Mouse (Mus musculus) hindbrain, embryonic 15.5 days (tissue): ENCODE measurements around the gene Gm11111. TPM values are rescaled to one million over a fixed set of nuclear protein-coding genes. Genes with fewer than 3 reads are reported as not detected.
"Not testable (repeated sequence)": the region's sequence is repeated elsewhere in the genome, so short reads cannot be mapped to it uniquely, and the experiment has no call there.

Source experiments
- ATAC-seq: fragments of 200-750 bp; cut with Nextera tagmentation; 2 replicates; pipeline ENCODE4 v1.8.0; 2017; ENCODE audit warnings: low read depth, moderate number of reproducible peaks, moderate TSS enrichment; ENCODE audit not compliant: low FRiP score
- H3K27ac ChIP-seq: fragments of 300-500 bp; sonication (generic); replicated peaks from 2 replicates; pipeline ENCODE4 v1.5.1; 2015; ENCODE audit warnings: mild to moderate bottlenecking, inconsistent platforms
- H3K27me3 ChIP-seq: fragments of 300-500 bp; sonication (generic); 2 replicates; pipeline ENCODE4 v1.6.1; 2015; ENCODE audit warnings: control low read depth, inconsistent platforms
- H3K36me3 ChIP-seq: fragments of 300-500 bp; sonication (generic); 2 replicates; pipeline ENCODE4 v1.6.1; 2015; ENCODE audit warnings: control low read depth, inconsistent platforms
- H3K4me1 ChIP-seq: fragments of 300-500 bp; sonication (generic); replicated peaks from 2 replicates; pipeline ENCODE4 v1.6.1; 2015; ENCODE audit warnings: control low read depth, inconsistent platforms
- H3K4me2 ChIP-seq: fragments of 300-500 bp; sonication (generic); 2 replicates; pipeline ENCODE4 v1.6.1; 2015; ENCODE audit warnings: moderate library complexity, mild to moderate bottlenecking, inconsistent platforms
- H3K4me3 ChIP-seq: fragments of 300-500 bp; sonication (generic); 2 replicates; pipeline ENCODE4 v1.5.1; 2015; ENCODE audit warnings: mild to moderate bottlenecking, inconsistent platforms
- H3K9ac ChIP-seq: fragments of 300-500 bp; sonication (generic); 2 replicates; pipeline ENCODE4 v1.6.1; 2015; ENCODE audit warnings: inconsistent platforms
- H3K9me3 ChIP-seq: fragments of 300-500 bp; sonication (generic); 2 replicates; pipeline ENCODE4 v1.6.1; 2016; ENCODE audit warnings: control low read depth, inconsistent platforms
- WGBS: fragments of 180-500 bp; shearing (Covaris S2); methylation state at CpG from one replicate; pipeline ENCODE4 v1.1.7; 2015; 5-methylcytosine and 5-hydroxymethylcytosine counted together
- polyA plus RNA-seq: library from polyadenylated mRNA; unstranded; fragments of >200 nt; fragmentation: Nextera tagmentation; extraction: Ambion mirVana; gene quantifications from 2 replicates; pipeline ENCODE4 v1.2.1, GENCODE M21; 2015

Gm11111 gene
- polyA plus RNA-seq, 1 experiment from 2014 or later: not detected

DNA sequence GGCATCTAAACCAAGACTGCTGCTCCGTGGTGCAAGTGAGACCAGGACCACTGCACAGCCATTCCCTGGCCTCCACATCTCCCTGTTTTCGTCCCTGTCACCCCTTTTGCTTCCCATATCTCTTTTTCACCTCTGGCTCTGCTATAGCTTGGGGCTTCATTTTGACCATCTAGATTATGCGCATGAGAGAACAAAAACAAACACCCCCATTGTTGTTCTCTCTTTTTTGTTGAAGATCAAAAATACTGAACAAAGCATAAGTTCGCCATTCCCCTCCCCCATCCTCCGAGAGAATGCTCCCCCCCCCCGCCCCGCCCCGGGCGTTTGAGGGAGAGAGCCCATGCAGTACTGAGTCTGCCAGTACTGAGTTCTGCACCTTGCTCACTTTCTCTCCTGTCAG lies 11.3 kb downstream of the Gm11111 start:
- 24% methylated on average over 9 of the region's 9 CpGs for WGBS
- no peak for ATAC-seq
- Histone ChIP-seq H3K4me3 (no peak overlapping the region), H3K4me2 (no peak overlapping the region), H3K27me3 (no peaks in the 10 kb centered on the region), H3K9ac (no peak overlapping the region), H3K4me1 (no peaks in the 10 kb centered on the region), H3K27ac (no peak overlapping the region), H3K9me3 (no peaks in the 10 kb centered on the region), H3K36me3 (no peaks in the 10 kb centered on the region)

DNA sequence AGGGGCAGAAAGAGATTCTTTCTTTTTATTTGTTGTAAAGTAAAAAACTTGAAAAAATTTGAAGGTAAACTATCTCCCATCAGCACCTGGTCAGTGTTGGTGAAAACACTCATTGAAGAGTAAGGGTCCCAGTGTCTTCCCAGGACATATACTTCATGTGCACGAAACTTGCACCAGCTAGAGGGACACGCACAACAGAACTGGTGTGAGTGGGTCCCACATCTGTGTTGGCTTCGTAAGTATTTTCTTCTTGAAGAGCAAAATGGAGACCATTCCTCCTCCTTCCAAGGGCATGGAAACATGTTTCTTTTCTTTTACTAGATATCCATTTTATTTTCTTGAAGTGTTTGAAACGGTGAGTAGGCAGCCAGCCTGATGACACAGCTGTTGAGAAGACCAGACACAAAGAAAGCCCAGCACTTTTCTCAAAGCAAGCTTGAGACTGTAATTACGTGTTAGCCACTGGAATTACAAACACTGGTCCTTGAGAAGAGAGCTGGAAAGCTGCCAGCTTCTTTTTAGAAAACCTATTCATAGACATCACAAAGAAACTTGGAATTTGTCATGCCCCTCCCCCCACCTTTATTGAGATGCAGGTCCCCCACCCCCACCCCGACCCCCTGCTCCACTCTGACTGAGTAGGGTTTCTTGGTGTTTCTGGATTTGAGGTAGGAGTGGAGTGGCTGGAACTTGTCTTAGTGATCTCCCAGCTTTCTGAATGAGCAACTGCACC lies 14.1 kb downstream of the Gm11111 start:
- no peaks in the 10 kb centered on the region for H3K36me3 ChIP-seq
- H3K4me1 ChIP-seq: no peaks in the 10 kb centered on the region
- no peaks in the 10 kb centered on the region for H3K27me3 ChIP-seq
- 0 out of 2 replicates have a peak, but pooled peaks have one; percentile 23 for ATAC-seq
- 25% methylated on average over 6 of the region's 6 CpGs for WGBS
- no peak overlapping the region for H3K27ac ChIP-seq
- no peak overlapping the region for H3K4me3 ChIP-seq
- H3K9ac ChIP-seq: no peak overlapping the region
- no peaks in the 10 kb centered on the region for H3K9me3 ChIP-seq
- no peak overlapping the region for H3K4me2 ChIP-seq

DNA sequence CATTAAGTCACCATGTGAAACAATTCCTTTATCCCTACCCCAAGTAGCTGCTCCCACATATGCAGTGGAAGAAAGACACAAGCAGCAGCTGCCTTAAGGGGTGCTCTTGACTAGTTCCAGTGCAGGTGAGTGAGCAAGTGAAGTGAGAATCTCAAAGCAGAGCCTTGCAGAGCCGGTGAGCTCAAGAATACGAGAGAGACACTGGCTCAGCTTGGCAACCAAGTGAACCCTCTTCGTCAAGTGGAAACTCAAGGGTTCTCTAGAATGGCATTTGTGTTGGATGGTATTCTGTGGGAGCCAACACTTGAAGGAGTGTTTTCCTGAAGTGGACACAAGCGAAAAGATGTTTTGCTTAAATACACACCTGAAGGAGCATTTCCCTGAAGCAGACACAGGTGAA lies 16.0 kb downstream of the Gm11111 start:
- Histone ChIP-seq H3K9ac (no peak overlapping the region), H3K4me3 (no peak overlapping the region), H3K4me1 (no peaks in the 10 kb centered on the region), H3K9me3 (no peaks in the 10 kb centered on the region), H3K27me3 (no peaks in the 10 kb centered on the region), H3K4me2 (no peak overlapping the region), H3K36me3 (no peaks in the 10 kb centered on the region), H3K27ac (no peak overlapping the region)
- WGBS: 95% methylated on average over 4 of the region's 4 CpGs
- ATAC-seq: no peak

DNA sequence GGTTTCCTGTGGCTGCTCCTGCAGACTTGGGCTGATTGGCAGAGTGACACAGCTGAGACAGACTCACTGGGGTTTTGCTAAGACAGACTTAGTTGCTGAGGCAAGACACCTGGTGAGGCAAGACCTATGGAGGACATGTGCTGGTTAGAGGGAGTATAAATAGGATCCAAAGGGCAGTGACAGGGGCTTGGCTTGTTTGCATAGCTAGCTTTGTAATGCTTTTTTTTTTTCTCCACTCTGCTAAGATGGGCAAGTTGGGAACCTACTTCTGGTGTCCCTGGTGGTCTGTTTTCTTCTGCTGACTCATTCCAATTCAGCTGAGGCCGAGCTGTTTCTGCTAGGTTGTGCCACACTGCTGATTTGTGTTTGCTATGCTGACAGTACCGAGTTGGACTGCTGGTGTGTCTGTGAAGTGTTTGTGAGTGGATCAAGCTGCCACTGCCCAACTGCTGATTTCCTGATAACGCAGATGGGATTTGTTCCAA lies 16.6 kb downstream of the Gm11111 start:
- no peak overlapping the region for H3K9ac ChIP-seq
- ATAC-seq: no peak
- no peak overlapping the region for H3K4me3 ChIP-seq
- no peaks in the 10 kb centered on the region for H3K4me1 ChIP-seq
- no peaks in the 10 kb centered on the region for H3K9me3 ChIP-seq
- WGBS: 63% methylated on average over 3 of the region's 3 CpGs
- no peak overlapping the region for H3K4me2 ChIP-seq
- H3K27me3 ChIP-seq: no peaks in the 10 kb centered on the region
- no peak overlapping the region for H3K27ac ChIP-seq
- H3K36me3 ChIP-seq: no peaks in the 10 kb centered on the region

DNA sequence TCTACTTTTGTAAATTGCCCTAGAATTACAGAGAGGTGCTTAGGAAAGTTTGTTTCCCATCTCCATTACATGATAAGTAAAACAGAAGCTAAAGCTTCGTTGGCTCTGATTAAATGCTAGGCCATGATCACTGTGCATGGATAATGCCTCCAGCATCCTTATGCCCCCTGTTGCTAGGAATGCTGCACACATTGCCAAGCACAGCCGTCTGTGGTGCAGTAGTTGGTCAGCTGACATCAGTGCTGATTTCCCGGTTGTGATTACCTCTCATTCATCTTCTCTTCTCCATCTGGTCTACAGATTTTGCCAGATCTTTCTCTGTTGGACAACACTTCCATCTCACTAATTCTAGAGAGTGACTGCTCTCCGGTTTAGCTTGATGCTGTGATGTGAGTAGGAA lies 19.9 kb downstream of the Gm11111 start:
- Histone ChIP-seq H3K4me3 (no peak overlapping the region), H3K4me1 (peaks cover 11% of the 10 kb centered on the region), H3K27me3 (no peaks in the 10 kb centered on the region), H3K27ac (no peak overlapping the region), H3K4me2 (no peak overlapping the region), H3K36me3 (no peaks in the 10 kb centered on the region), H3K9me3 (no peaks in the 10 kb centered on the region), H3K9ac (no peak overlapping the region)
- peak; percentile 79 for ATAC-seq
- WGBS: 44% methylated on average over 4 of the region's 4 CpGs

DNA sequence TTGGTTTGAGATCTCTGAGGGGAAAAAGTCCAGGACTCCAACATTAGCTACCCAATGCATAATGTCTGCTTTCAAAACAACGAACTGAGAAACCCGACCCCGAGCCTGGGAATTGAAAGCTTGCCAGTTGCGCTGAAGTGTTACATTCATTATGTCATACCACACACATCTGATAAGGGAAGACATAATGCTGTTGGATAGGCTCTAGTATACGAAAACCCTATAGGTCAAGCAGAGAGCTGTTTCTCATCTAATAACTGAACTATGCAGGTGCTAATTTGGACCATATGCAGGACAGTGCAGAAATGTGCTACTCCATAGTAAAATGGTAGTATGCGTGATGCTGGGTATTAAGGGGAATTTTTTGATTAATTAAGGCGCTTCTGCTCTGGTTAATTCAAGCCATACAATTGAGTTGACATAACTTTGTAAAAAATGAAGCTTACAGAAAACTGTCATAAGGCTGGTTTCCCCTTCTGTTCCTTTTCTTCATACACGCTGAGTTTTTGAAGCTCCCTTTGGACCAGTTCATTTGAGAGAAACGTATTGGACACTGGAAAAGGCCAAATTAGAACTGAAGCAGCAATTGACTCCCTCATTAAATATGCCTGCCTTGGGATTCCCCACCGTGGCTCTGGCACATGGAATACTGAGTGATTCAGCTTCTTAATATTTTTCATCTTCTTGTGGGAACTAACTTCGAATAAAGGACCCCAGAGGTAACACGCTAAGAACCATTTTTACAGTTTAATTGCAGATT lies 22.4 kb downstream of the Gm11111 start:
- Histone ChIP-seq H3K9me3 (no peaks in the 10 kb centered on the region), H3K27me3 (no peaks in the 10 kb centered on the region), H3K9ac (no peak overlapping the region), H3K27ac (no peak overlapping the region; the same call in 1 of the 2 replicates), H3K4me2 (no peak overlapping the region), H3K4me1 (peaks cover 11% of the 10 kb centered on the region), H3K36me3 (no peaks in the 10 kb centered on the region), H3K4me3 (no peak overlapping the region)
- ATAC-seq: peak; percentile 38; the same call in 1 of the 2 replicates
- 35% methylated on average over 12 of the region's 12 CpGs for WGBS

DNA sequence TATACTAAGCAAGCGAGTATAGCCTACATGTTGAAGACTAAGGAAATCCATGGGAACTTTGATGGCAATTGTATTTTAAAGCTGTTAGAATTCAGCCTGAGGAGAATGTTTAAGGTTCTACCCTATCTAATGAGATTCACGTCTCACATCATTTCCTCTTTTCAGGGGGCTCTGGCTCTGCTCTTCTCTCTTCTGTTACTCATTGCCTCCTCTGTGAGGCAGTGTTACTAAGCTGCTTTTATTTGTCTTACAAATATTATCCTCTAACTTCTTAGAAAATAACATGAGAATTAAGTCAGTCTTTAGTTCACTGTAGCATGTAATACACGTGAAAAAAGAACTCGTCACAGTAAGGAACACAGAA lies 23.0 kb downstream of the Gm11111 start:
- Histone ChIP-seq H3K27me3 (no peaks in the 10 kb centered on the region), H3K4me1 (peaks cover 11% of the 10 kb centered on the region), H3K9ac (no peak overlapping the region), H3K27ac (no peak overlapping the region), H3K4me2 (no peak overlapping the region), H3K36me3 (no peaks in the 10 kb centered on the region), H3K9me3 (no peaks in the 10 kb centered on the region), H3K4me3 (no peak overlapping the region)
- WGBS: 56% methylated on average over 4 of the region's 4 CpGs
- peak; percentile 45; the same call in 1 of the 2 replicates for ATAC-seq

DNA sequence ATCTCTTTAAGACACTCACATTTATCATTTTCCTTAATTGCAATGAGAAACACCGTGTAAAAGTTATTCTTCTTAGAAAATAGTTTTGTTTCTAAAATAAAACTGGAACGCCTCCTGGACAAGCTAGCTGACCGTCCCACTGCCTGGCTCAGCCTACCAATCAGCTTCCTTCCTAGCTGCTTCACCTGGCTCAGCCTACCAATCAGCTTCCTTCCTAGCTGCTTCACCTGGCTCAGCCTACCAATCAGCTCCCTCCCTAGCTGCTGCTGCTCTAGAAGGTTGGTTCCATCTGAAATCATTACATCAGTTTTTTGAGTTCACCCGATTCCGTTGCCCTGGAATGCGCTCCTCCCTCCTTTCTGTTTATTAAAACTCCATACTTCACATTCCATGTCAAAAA lies 24.0 kb downstream of the Gm11111 start:
- not testable (repeated sequence) for H3K9ac ChIP-seq, H3K4me2 ChIP-seq, H3K4me3 ChIP-seq, H3K27ac ChIP-seq, ATAC-seq, H3K36me3 ChIP-seq, H3K9me3 ChIP-seq, H3K27me3 ChIP-seq
- peaks cover 11% of the 10 kb centered on the region for H3K4me1 ChIP-seq
- WGBS: 92% methylated on average over 6 of the region's 6 CpGs

DNA sequence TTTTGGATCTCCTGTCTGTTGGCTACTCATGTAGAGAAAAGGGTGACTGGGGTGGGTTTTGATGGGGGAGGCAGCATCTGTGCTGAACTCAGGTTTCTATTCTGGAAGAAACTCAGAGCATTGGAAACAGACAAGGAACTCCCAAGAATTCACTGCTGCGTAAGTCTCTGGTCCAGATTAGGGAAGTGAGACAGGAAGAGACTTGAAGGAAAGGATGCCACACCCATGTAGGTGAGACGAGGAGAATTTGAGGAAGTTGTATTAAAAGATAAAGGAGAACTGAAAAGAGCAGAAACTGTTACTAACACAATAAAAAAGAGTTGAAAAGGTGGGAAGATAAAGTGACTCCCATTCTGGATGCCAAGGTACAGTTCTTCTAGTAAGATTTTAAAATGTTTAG lies 25.9 kb downstream of the Gm11111 start:
- WGBS: 85% methylated on average over 2 of the region's 2 CpGs
- no peak for ATAC-seq
- H3K36me3 ChIP-seq: no peaks in the 10 kb centered on the region
- H3K27ac ChIP-seq: no peak overlapping the region
- no peak overlapping the region for H3K4me2 ChIP-seq
- H3K27me3 ChIP-seq: no peaks in the 10 kb centered on the region
- H3K9ac ChIP-seq: no peak overlapping the region
- H3K4me3 ChIP-seq: no peak overlapping the region
- peaks cover 11% of the 10 kb centered on the region for H3K4me1 ChIP-seq
- no peaks in the 10 kb centered on the region for H3K9me3 ChIP-seq

DNA sequence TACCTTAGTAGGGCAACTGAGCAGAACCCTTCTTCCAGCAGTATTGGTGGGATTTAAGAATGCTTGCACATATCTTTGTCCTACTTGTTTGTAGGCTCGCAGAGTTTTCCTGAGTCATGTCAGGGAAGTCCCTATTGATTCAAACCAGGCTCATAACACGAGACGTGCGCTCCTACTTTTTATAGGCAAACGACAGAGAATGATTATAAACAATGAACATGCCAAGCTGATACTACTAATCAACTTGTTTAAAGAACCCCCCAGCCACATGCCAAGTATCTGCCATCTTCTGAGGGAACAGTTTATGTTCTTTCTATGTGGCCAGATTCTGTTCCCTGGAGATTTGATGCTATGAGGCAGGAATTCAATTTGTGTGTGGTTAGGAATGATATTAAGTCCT lies 28.3 kb downstream of the Gm11111 start:
- no peak overlapping the region for H3K4me2 ChIP-seq
- no peaks in the 10 kb centered on the region for H3K36me3 ChIP-seq
- H3K9ac ChIP-seq: no peak overlapping the region
- H3K27me3 ChIP-seq: no peaks in the 10 kb centered on the region
- no peak overlapping the region for H3K4me3 ChIP-seq
- ATAC-seq: no peak
- H3K9me3 ChIP-seq: no peaks in the 10 kb centered on the region
- WGBS: 62% methylated on average over 5 of the region's 5 CpGs
- no peaks in the 10 kb centered on the region for H3K4me1 ChIP-seq
- H3K27ac ChIP-seq: no peak overlapping the region

DNA sequence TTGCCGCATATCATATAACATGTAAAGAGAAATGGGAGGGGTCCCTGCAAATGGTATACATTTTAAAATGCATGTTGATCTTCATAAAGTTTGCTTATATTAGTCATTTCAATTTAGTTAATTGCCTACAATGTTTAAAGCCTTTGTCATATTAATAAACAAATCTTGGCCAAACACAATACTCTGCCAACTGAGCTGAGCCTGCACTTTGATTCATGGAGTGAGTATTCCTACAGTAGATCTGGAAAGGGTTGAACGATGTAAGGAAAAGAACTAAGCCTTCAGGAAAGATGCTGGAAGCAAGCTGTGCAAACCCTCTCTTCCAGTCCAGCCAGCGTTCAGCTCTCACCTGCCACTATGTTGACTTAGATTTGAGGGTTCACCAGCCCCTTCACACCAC lies 29.6 kb downstream of the Gm11111 start:
- Histone ChIP-seq H3K9ac (no peak overlapping the region), H3K9me3 (no peaks in the 10 kb centered on the region), H3K27ac (no peak overlapping the region), H3K36me3 (no peaks in the 10 kb centered on the region), H3K4me2 (no peak overlapping the region), H3K27me3 (no peaks in the 10 kb centered on the region), H3K4me1 (no peaks in the 10 kb centered on the region), H3K4me3 (no peak overlapping the region)
- ATAC-seq: no peak
- 87% methylated on average over 3 of the region's 3 CpGs for WGBS

DNA sequence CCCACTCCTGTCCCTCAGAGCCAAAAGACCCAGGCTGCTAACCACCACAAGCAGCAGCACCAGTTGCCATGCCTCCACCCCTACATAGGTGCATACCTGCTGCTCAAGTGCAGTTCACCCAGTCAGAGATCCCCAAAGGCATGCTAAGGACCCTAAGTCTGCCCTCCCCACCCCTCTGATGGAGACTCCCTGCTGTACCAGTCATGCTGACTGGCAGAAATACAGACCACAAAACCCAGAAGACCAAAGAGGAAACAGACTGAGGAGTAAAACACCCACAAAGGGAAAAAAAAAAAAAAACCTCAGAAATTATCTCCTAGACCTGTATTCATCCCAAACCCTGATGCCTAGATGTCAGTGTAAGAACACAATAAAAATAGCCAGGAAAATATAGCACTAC lies 33.4 kb downstream of the Gm11111 start:
- Histone ChIP-seq H3K36me3 (no peaks in the 10 kb centered on the region), H3K4me2 (no peak overlapping the region), H3K4me3 (no peak overlapping the region), H3K27me3 (no peaks in the 10 kb centered on the region), H3K9ac (no peak overlapping the region), H3K27ac (no peak overlapping the region), H3K9me3 (no peaks in the 10 kb centered on the region), H3K4me1 (no peaks in the 10 kb centered on the region)
- ATAC-seq: no peak
